Mouse (Mus musculus) myocyte (in vitro differentiated cells): ENCODE data around the gene Myct1. TPM values are rescaled to one million over a fixed set of nuclear protein-coding genes. Genes with fewer than 3 reads are reported as not detected.

Source experiments
- H3K27me3 ChIP-seq: one replicate; pipeline ENCODE4 v1.6.1; 2011; ENCODE audit not compliant: control insufficient read depth, insufficient read depth, insufficient read length
- H3K36me3 ChIP-seq: one replicate; pipeline ENCODE4 v1.6.1; 2011; ENCODE audit not compliant: control insufficient read depth, insufficient read depth
- H3K4me2 ChIP-seq: one replicate; pipeline ENCODE4 v1.6.1; 2011; ENCODE audit warnings: low read depth, control low read depth
- H3K4me3 ChIP-seq: one replicate; pipeline ENCODE4 v1.5.1; 2011; ENCODE audit warnings: mild to moderate bottlenecking, control low read depth, moderate library complexity
- H3K79me2 ChIP-seq: one replicate; pipeline ENCODE4 v1.6.1; 2011; ENCODE audit not compliant: control insufficient read depth, insufficient read depth
- H3ac ChIP-seq: one replicate; pipeline ENCODE4 v1.6.1; 2011; ENCODE audit not compliant: control insufficient read depth, insufficient read length
- CEBPB ChIP-seq: IDR thresholded peaks from 2 replicates; pipeline ENCODE4 v1.6.1; 2011; ENCODE audit warnings: mild to moderate bottlenecking, moderate library complexity; ENCODE audit not compliant: poor library complexity, insufficient read depth, severe bottlenecking
- E2F4 ChIP-seq: IDR thresholded peaks from one replicate; pipeline ENCODE4 v1.6.1; 2011; ENCODE audit warnings: mild to moderate bottlenecking, control low read depth, moderate library complexity; ENCODE audit not compliant: insufficient read depth
- MAX ChIP-seq: IDR thresholded peaks from one replicate; pipeline ENCODE4 v1.6.1; 2011; ENCODE audit warnings: low read depth, mild to moderate bottlenecking, control low read depth
- MYOD1 ChIP-seq, 3 experiments: IDR thresholded peaks; one replicate each; pipeline ENCODE4 v1.6.1; 2011; ENCODE audit warnings: control low read depth in 2 of 3, low read depth in 2 of 3, mild to moderate bottlenecking in 2 of 3, moderate library complexity in 1 of 3; ENCODE audit not compliant: insufficient read length in 2 of 3, control insufficient read depth in 1 of 3
- MYOG ChIP-seq, 3 experiments: IDR thresholded peaks; one replicate each; pipeline ENCODE4 v1.6.1; 2011; ENCODE audit warnings: control low read depth in 2 of 3, low read depth in 2 of 3, mild to moderate bottlenecking in 2 of 3; ENCODE audit not compliant: insufficient read length in 2 of 3, control insufficient read depth in 1 of 3, insufficient read depth in 1 of 3
- POLR2A ChIP-seq: IDR thresholded peaks from one replicate; pipeline ENCODE4 v1.6.1; 2011; ENCODE audit warnings: low read depth, mild to moderate bottlenecking, control low read depth, moderate library complexity; ENCODE audit not compliant: insufficient read length
- POLR2AphosphoS2 ChIP-seq: IDR thresholded peaks from one replicate; pipeline ENCODE4 v1.6.1; 2011; ENCODE audit warnings: low read depth, control low read depth; ENCODE audit not compliant: insufficient read length
- REST ChIP-seq: IDR thresholded peaks from one replicate; pipeline ENCODE4 v1.6.1; 2011; ENCODE audit warnings: mild to moderate bottlenecking, control low read depth, moderate library complexity; ENCODE audit not compliant: insufficient read depth, insufficient read length
- SRF ChIP-seq: IDR thresholded peaks from one replicate; pipeline ENCODE4 v1.6.1; 2011; ENCODE audit warnings: low read depth; ENCODE audit not compliant: control insufficient read depth, insufficient read length
- TCF12 ChIP-seq: IDR thresholded peaks from one replicate; pipeline ENCODE4 v1.6.1; 2011; ENCODE audit warnings: mild to moderate bottlenecking, control low read depth; ENCODE audit not compliant: poor library complexity, insufficient read depth, severe bottlenecking
- TCF3 ChIP-seq: IDR thresholded peaks from one replicate; pipeline ENCODE4 v1.6.1; 2011; ENCODE audit warnings: low read depth, control low read depth; ENCODE audit not compliant: insufficient read length
- USF1 ChIP-seq: IDR thresholded peaks from one replicate; pipeline ENCODE4 v1.6.1; 2011; ENCODE audit warnings: low read depth, mild to moderate bottlenecking, control low read depth, moderate library complexity
- polyA plus RNA-seq: library from polyadenylated mRNA; unstranded; fragments of >200 nt; fragmentation: generic; extraction: Trizol; gene quantifications from one replicate; pipeline ENCODE4 v1.2.1, GENCODE M21; 2012; ENCODE audit warnings: missing spikeins

The Myct1 gene
- polyA plus RNA-seq, 1 experiment, result not detected

DNA sequence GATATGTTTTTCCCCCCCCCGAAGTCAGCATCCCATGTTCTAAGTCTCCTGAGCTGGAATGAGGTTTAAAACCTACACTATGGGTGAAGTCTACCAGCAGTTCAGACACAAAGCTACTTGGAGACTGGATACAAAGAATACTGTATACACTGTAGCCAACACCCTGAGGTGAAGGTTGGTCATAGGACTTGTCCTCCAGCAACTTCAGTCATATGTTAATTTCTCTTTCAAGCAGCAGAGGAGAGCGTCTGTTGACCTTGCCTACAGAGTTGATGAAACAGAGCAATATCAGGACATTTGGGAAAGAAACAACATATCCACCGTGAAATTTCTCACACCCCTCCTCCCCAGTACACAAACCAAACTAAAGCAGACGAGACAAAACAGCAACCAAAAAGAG, 33.0 kb upstream of the Myct1 start:
- no peak overlapping the region for H3K4me3 ChIP-seq
- no peaks in the 10 kb centered on the region for H3K36me3 ChIP-seq
- H3K4me2 ChIP-seq, result no peak overlapping the region
- H3ac ChIP-seq, result no peak overlapping the region
- no peaks in the 10 kb centered on the region for H3K79me2 ChIP-seq
- TF ChIP-seq CEBPB (no peak), SRF (no peak), TCF12 (no peak), TCF3 (no peak), E2F4 (no peak), MYOD1 (IDR thresholded peaks at IDR 0.05; ENCODE audit: control insufficient read depth in 1 of 3, insufficient read length in 2 of 3, low read depth in 2 of 3) (no peak), POLR2A (no peak)
- H3K27me3 ChIP-seq, result no peaks in the 10 kb centered on the region

DNA sequence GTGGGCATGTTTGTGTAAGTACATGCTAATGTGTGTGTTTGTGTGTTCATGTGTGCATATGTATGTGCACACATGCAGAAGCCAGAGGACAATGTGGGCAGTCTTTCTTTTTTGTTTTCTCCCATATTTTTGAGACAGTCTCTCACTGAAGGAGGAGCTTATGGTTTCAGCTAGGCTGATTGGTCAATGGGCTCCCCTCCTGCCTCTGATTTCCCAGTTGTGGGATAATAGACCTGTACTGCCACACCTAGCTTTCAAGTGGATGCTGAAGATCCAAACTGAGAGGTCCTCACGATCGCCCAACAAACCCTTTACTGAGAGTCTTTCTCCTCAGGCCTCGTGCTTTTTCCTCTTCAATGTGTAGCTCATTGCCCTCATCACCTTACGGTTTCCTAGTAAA, 31.9 kb upstream of the Myct1 start:
- Histone ChIP-seq H3K27me3 (no peaks in the 10 kb centered on the region), H3K79me2 (no peaks in the 10 kb centered on the region), H3ac (no peak overlapping the region), H3K36me3 (no peaks in the 10 kb centered on the region), H3K4me3 (no peak overlapping the region), H3K4me2 (no peak overlapping the region)
- no peak for TF ChIP-seq TCF12
- no peak for TF ChIP-seq POLR2AphosphoS2
- TF ChIP-seq REST, result no peak
- no peak for TF ChIP-seq CEBPB

DNA sequence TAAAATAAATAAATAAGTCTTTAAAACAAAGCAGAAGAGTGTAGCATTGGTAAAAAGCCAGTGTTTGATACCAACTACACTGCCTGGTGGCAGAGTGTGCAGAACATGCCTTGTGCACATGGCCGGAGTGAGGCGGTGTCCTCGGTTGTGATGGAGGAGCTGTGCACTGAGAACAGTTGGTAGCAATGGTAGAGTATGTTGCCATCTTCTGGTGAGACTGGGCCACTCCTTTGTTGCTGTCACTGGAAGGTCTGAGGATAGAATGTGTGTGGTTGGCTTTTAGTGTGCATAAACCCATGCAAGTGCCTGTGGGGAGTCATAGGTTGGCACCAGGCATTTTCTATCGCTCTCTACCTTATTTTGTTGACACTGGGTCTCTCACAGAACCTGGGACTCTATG, 24.6 kb upstream of the Myct1 start:
- H3ac ChIP-seq, result no peak overlapping the region
- TF ChIP-seq REST (no peak), CEBPB (no peak), TCF12 (no peak), TCF3 (no peak), USF1 (no peak), MYOD1 (IDR thresholded peaks at IDR 0.05; ENCODE audit: control insufficient read depth in 1 of 3, insufficient read length in 2 of 3, low read depth in 2 of 3) (no peak), MAX (no peak), SRF (no peak)
- no peak overlapping the region for H3K4me2 ChIP-seq
- no peaks in the 10 kb centered on the region for H3K27me3 ChIP-seq
- no peak overlapping the region for H3K4me3 ChIP-seq
- no peaks in the 10 kb centered on the region for H3K36me3 ChIP-seq
- H3K79me2 ChIP-seq, result no peaks in the 10 kb centered on the region

DNA sequence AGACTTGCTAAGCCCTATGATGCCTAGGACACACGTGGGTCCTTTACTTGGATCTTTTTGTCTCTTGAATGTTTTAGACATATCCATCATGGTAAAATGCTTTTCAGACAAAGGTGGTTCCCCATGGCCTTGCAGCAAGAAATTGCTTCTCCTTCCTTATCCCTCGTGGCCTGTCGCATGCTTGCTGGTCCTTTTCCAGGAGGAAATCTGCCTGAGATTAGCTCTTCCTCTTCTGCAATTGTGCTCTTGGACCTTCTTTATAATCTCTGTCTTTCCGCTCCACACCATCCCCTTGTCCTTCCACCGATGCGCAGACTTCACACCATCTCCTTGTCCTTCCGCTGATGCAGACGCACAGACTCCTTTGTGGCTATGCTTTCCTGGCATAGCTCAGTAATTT, 23.5 kb upstream of the Myct1 start:
- Histone ChIP-seq H3K36me3 (no peaks in the 10 kb centered on the region), H3ac (no peak overlapping the region), H3K4me3 (no peak overlapping the region), H3K79me2 (no peaks in the 10 kb centered on the region), H3K4me2 (no peak overlapping the region), H3K27me3 (no peaks in the 10 kb centered on the region)
- TF ChIP-seq MYOG (IDR thresholded peaks at IDR 0.05; ENCODE audit: control insufficient read depth in 1 of 3, insufficient read depth in 1 of 3, insufficient read length in 2 of 3, low read depth in 2 of 3) (no peak), MYOD1 (IDR thresholded peaks at IDR 0.05; ENCODE audit: control insufficient read depth in 1 of 3, insufficient read length in 2 of 3, low read depth in 2 of 3) (no peak), REST (no peak)

GRCm38 (mm10) chr10:5571332-5571731, 22.2 kb upstream of the Myct1 start:
- TF ChIP-seq POLR2AphosphoS2 (no peak), MYOD1 (IDR thresholded peaks at IDR 0.05; ENCODE audit: control insufficient read depth in 1 of 3, insufficient read length in 2 of 3, low read depth in 2 of 3) (no peak), POLR2A (no peak), MAX (no peak), USF1 (no peak), MYOG (IDR thresholded peaks at IDR 0.05; ENCODE audit: control insufficient read depth in 1 of 3, insufficient read depth in 1 of 3, insufficient read length in 2 of 3, low read depth in 2 of 3) (no peak), E2F4 (no peak), TCF12 (no peak), CEBPB (no peak), TCF3 (no peak), SRF (no peak), REST (no peak)

More at GRCm38 (mm10) chr10:5571332-5571731, 22.2 kb upstream of the Myct1 start:
- H3K36me3 ChIP-seq, result no peaks in the 10 kb centered on the region
- no peak overlapping the region for H3ac ChIP-seq
- H3K4me3 ChIP-seq, result no peak overlapping the region
- no peaks in the 10 kb centered on the region for H3K27me3 ChIP-seq
- no peak overlapping the region for H3K4me2 ChIP-seq
- H3K79me2 ChIP-seq, result no peaks in the 10 kb centered on the region
